Mouse (Mus musculus): ENCODE measurements around the gene Slc18a2.
A peak's percentile ranks its signal among the peaks of the same experiment; 100 is the strongest.

Gene Slc18a2

GRCm38 (mm10) chr19:59260718-59261442 is at the start of gene Slc18a2:
Slc18a2 (plus strand) TSS chr19:59260896.
- no peak for DNase-seq (ENCODE audit: low spot score)

DNA sequence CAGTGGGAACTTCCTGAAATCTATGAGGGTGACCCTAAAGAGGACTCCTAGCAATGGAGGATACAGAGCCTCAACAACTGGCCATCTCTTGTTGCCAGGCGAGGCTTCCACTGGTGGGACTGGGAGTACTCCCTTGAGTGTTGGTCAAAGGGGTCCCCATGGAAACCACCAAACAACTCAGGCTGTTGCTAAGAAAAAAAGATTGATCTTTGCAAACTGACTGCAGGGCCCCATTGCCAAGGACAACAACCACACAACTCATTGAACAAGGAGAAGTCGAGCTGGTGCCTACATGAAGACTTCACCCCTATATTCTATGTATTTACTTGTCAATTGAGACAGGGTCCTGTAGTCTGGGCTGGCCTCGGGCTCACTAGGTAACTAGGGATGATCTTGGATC is 43.8 kb upstream of the Slc18a2 start:
- DNase-seq (ENCODE audit: low spot score), result no peak

DNA sequence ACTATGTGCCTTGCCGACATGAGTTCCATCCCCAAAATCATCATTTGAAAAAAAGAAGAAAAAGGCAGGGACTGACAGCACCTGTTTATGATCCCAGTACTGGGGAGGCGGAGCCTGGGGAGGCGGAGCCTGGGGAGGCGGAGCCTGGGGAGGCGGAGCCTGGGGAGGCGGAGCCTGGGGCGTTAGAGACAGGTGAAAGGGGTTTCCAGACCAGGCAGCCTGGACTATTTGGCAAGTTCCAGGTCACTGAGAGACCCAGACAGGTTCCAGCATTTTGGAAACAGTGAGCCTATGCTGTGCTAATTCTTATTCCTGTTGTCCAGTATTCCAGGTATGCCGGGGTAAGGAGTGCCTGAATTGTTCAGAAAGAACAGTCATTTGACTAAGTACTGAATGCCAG is 41.7 kb upstream of the Slc18a2 start, which contains the start of gene Kcnk18:
TSS of gene Kcnk18 (plus strand) at position 224 of the 400 bp plus-strand sequence.
- DNase-seq (ENCODE audit: low spot score), result no peak

GRCm38 (mm10) chr19:59221131-59221530 is 39.6 kb upstream of the Slc18a2 start:
- no peak for DNase-seq (ENCODE audit: low spot score)

DNA sequence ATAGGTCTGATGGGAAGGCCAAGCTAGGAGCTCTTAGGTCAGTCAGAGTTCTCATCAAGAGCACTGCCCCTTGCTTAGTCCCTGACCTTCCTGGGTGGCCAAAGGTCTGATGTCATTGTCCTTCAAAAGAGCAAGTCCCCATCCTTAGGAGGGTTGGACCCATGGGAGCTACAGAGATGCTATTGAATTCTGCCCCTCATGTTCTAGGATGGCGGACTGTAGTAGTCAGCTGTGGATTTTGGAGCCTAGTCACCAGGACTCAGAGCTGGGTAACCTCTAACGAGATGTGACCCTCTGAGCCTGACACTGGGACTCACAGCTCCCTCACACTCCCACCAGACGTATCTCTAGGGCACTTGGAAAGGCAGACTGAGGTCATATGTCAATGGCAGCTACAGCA is 32.3 kb upstream of the Slc18a2 start:
- no peak for DNase-seq (ENCODE audit: low spot score)

GRCm38 (mm10) chr19:59232786-59233185 is 27.9 kb upstream of the Slc18a2 start:
- no peak for DNase-seq (ENCODE audit: low spot score)

GRCm38 (mm10) chr19:59235001-59235400 is 25.7 kb upstream of the Slc18a2 start:
- no peak for DNase-seq (ENCODE audit: low spot score)

- DNase-seq (ENCODE audit: low spot score), result no peak
Observed at GRCm38 (mm10) chr19:59236046-59236445, 24.6 kb upstream of the Slc18a2 start.

DNA sequence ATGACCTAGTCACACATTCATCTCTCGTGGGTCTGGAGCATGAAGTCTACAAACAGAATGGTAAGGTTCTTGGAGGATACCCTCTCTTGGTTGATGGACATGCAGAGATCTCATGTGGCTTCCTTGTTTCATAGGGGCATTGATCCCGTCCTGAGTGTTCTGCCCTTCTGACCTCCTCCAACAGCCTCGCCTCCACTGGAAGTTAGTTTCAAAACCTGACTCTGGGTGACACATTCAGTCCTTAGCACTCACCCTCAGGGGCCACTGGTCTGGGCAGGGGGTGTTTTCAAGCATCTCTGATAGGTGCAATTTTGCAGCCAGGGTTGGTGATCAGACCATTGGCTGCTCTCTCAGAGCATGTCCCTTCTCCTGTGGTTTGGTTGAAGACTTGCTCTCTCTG is 22.1 kb upstream of the Slc18a2 start:
- no peak for DNase-seq (ENCODE audit: low spot score)

- DNase-seq (ENCODE audit: low spot score), result peak; percentile 43
Observed at GRCm38 (mm10) chr19:59239124-59239817, 21.4 kb upstream of the Slc18a2 start.

DNA sequence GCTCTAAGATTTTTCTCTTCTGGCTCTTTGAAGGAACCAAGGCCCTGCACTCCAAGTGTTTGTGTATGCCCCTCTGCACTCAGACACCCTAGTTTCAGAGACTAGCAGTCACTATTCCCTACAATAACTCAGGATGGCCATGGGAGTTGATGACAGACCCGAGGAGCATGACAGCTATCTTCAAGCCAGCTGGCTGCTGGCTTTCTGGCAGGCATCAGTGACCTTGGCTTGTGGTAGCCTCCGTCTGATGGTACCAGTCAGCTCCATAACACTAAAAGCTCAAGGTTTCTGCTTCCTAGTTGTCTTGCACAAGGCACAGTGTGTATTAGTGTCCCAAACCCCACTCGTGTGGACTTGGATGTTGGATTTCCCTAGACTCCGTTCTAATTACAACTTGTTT is 18.7 kb upstream of the Slc18a2 start:
- DNase-seq (ENCODE audit: low spot score), result no peak

DNA sequence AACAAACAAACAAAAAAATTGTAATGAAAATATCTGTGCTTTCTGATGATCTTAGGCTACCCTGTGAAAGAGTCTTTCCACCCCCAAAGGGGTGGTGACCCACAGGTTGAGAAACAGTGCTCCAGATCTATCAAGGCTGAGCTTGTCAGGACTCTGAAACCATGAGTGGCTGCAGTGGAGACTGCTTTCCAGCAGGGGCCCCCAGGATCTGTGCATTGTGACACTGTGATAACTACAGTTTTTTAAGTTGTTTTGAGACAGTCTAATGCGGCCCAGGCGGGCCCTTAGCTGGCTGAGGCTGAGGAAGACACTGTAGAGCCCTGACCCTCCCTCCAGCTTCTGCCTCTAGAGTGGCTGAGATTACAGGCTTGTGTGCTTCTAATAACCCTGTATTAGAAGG is 17.6 kb upstream of the Slc18a2 start:
- DNase-seq (ENCODE audit: low spot score), result no peak

GRCm38 (mm10) chr19:59248144-59248543 is 12.6 kb upstream of the Slc18a2 start:
- no peak for DNase-seq (ENCODE audit: low spot score)

- DNase-seq (ENCODE audit: low spot score), result no peak
Observed at GRCm38 (mm10) chr19:59248553-59249286, 12.0 kb upstream of the Slc18a2 start.

GRCm38 (mm10) chr19:59252651-59253050 is 8.0 kb upstream of the Slc18a2 start:
- no peak for DNase-seq (ENCODE audit: low spot score)

- DNase-seq (ENCODE audit: low spot score), result no peak
Observed at GRCm38 (mm10) chr19:59259633-59260032, 1.1 kb upstream of the Slc18a2 start.

- DNase-seq (ENCODE audit: low spot score), result no peak
Observed at GRCm38 (mm10) chr19:59261604-59262003, 908 bp downstream of the Slc18a2 start.

- no peak for DNase-seq (ENCODE audit: low spot score)
Observed at GRCm38 (mm10) chr19:59263171-59263570, 2.5 kb downstream of the Slc18a2 start.

GRCm38 (mm10) chr19:59264838-59265532 is 4.3 kb downstream of the Slc18a2 start:
- DNase-seq (ENCODE audit: low spot score), result no peak

GRCm38 (mm10) chr19:59265907-59266306 is 5.2 kb downstream of the Slc18a2 start:
- no peak for DNase-seq (ENCODE audit: low spot score)

- DNase-seq (ENCODE audit: low spot score), result no peak
Observed at GRCm38 (mm10) chr19:59267417-59267963, 6.8 kb downstream of the Slc18a2 start.

- DNase-seq (ENCODE audit: low spot score), result no peak
Observed at GRCm38 (mm10) chr19:59273190-59273589, 12.5 kb downstream of the Slc18a2 start.

Data from urinary bladder, postnatal 10 days (tissue).